Mouse (Mus musculus) lung, postnatal 0 days (tissue): ENCODE results near the gene Smim15. TPM values are rescaled to one million over a fixed set of nuclear protein-coding genes. Genes with fewer than 3 reads are reported as not detected.

ENCODE experiments used
- ATAC-seq: fragments of 200-750 bp; cut with Nextera tagmentation; 2 replicates; pipeline ENCODE4 v1.8.0; 2017; ENCODE audit warnings: moderate library complexity
- DNase-seq: peaks from one replicate; pipeline ENCODE4 v3.0.0-alpha.2; 2016; ENCODE audit warnings: low spot score
- H3K27ac ChIP-seq: fragments of 300-500 bp; sonication (generic); 2 replicates; pipeline ENCODE4 v1.5.1; 2014; ENCODE audit warnings: antibody characterized with exemption, mild to moderate bottlenecking, low read length, mixed read lengths
- H3K27me3 ChIP-seq: fragments of 300-500 bp; sonication (generic); replicated peaks from 2 replicates; pipeline ENCODE4 v1.6.1; 2014; ENCODE audit warnings: low read length, mixed read lengths; ENCODE audit not compliant: insufficient read depth
- H3K36me3 ChIP-seq: fragments of 300-500 bp; sonication (generic); 2 replicates; pipeline ENCODE4 v1.6.1; 2014; ENCODE audit warnings: low read length, mixed read lengths; ENCODE audit not compliant: insufficient read depth
- H3K4me1 ChIP-seq: fragments of 300-500 bp; sonication (generic); 2 replicates; pipeline ENCODE4 v1.6.1; 2014; ENCODE audit warnings: antibody characterized with exemption, low read depth, low read length, mixed read lengths; ENCODE audit not compliant: insufficient read depth
- H3K4me2 ChIP-seq: fragments of 300-500 bp; sonication (generic); replicated peaks from 2 replicates; pipeline ENCODE4 v1.6.1; 2014; ENCODE audit warnings: low read depth, mild to moderate bottlenecking, low read length, moderate library complexity, mixed read lengths
- H3K4me3 ChIP-seq: fragments of 300-500 bp; sonication (generic); 2 replicates; pipeline ENCODE4 v1.5.1; 2014; ENCODE audit warnings: low read depth, low read length
- H3K9ac ChIP-seq: fragments of 300-500 bp; sonication (generic); replicated peaks from 2 replicates; pipeline ENCODE4 v1.6.1; 2014; ENCODE audit warnings: low read depth, mild to moderate bottlenecking
- H3K9me3 ChIP-seq: fragments of 300-500 bp; sonication (generic); 2 replicates; pipeline ENCODE4 v1.6.1; 2016; ENCODE audit warnings: low read length, mixed read lengths
- CTCF ChIP-seq: IDR thresholded peaks from 2 replicates; pipeline ENCODE4 v1.5.1; 2016; ENCODE audit warnings: antibody characterized with exemption, mild to moderate bottlenecking
- EP300 ChIP-seq: IDR thresholded peaks from 2 replicates; pipeline ENCODE4 v1.6.1; 2016; ENCODE audit warnings: antibody characterized with exemption, mild to moderate bottlenecking, control low read depth
- WGBS: fragments of 180-500 bp; shearing (Covaris S2); extraction: QIAGEN DNeasy Blood & Tissue Kit; methylation state at CpG from one replicate; pipeline ENCODE4 v1.1.7; 2014; 5-methylcytosine and 5-hydroxymethylcytosine counted together
- polyA plus RNA-seq: library from polyadenylated mRNA; unstranded; fragments of >200 nt; fragmentation: Nextera tagmentation; extraction: Ambion mirVana; gene quantifications from 2 replicates; pipeline ENCODE4 v1.2.1, GENCODE M21; 2015

The Smim15 gene
- polyA plus RNA-seq, 1 experiment from 2014 or later, result 65.7 TPM

GRCm38 (mm10) chr13:108041358-108041757, 2.9 kb upstream of the Smim15 start:
- peak; percentile 23; the same call in 1 of the 2 replicates for ATAC-seq
- TF ChIP-seq CTCF (peak; percentile 79), EP300 (no peak)

DNA sequence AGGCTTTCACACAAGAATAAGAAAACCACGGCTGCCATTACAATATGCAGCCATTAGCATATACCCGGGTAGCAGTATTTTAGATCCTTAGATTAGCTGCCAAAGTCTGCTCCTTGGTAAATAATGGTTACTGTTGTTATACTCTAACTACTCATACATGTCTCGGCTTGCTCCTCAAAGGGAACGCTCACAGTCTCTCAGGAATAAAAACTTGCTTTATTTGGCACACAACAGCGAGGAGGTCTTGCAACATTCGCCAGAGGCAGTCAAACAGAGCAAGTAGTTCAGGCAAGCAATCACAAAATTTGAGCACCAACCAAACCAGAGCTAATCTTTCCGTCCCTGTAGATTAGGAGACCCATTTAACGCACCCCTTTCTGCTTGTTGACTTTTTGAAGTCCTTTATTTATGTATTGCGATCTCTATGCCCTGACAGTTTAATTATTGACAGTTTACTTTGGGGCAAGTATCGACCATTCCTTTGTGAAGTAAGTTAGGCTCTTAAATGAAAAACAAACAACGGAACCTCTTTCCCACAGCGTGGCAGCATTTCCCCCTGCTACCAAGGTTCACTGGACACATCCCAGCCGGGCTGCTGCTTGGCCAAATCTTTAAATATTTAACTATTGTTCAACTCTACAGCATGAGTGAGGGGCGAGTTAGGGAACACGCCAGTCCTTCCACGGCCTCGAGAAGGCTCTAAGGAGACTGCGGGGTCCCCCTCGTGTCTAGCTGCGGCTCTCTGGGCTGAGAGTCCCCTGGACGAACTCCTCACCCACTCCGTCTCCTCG, 620 bp upstream of the Smim15 start:
- H3K9me3 ChIP-seq, result no peaks in the 10 kb centered on the region
- peak overlapping the region; percentile 99 for H3K27ac ChIP-seq
- no peaks in the 10 kb centered on the region for H3K27me3 ChIP-seq
- peak; percentile 16 for TF ChIP-seq CTCF
- TF ChIP-seq EP300, result peak; percentile 35; the same call in 1 of the 2 replicates
- WGBS, result 2% methylated on average over 23 of the region's 23 CpGs
- peak overlapping the region; percentile 80 for H3K4me2 ChIP-seq
- H3K4me1 ChIP-seq, result peaks cover 17% of the 10 kb centered on the region; the same call in 1 of the 2 replicates
- no peaks in the 10 kb centered on the region for H3K36me3 ChIP-seq
- H3K9ac ChIP-seq, result peak overlapping the region; percentile 95
- peak; percentile 90 for DNase-seq
- peak; percentile 54 for ATAC-seq
- peak overlapping the region; percentile 97 for H3K4me3 ChIP-seq

More at GRCm38 (mm10) chr13:108041358-108041757, 2.9 kb upstream of the Smim15 start:
- peaks cover 17% of the 10 kb centered on the region; the same call in 1 of the 2 replicates for H3K4me1 ChIP-seq
- WGBS, result under 1% methylated on average over 7 of the region's 7 CpGs
- H3K27me3 ChIP-seq, result no peaks in the 10 kb centered on the region
- H3K4me2 ChIP-seq, result no peak overlapping the region
- H3K36me3 ChIP-seq, result no peaks in the 10 kb centered on the region
- DNase-seq, result peak; percentile 88
- H3K9ac ChIP-seq, result no peak overlapping the region
- H3K9me3 ChIP-seq, result no peaks in the 10 kb centered on the region
- no peak overlapping the region for H3K4me3 ChIP-seq
- no peak overlapping the region for H3K27ac ChIP-seq

DNA sequence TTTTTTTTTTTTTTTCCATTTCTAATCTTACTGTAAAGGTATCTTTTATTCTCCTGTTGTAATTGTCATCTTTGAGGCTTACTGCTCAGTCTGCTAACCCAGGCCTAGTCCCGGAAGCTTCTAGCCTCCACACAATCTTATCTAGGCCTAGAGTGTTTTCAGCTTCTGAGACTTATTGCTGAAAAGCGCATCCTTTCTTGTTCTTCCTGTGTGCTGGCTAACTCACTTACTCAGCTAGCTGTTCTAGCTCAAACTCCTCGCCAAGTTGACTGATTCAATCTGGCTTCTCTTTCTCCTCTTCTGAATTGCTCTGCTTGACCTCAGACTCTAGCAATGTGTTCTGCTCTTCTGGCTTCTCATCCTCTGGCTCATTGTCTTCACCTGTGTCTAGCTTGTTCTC, 1.4 kb downstream of the Smim15 start:
- Histone ChIP-seq H3K27ac (no peak overlapping the region), H3K4me2 (0 out of 2 replicates have a peak overlapping the region, but pooled peaks have one; percentile 8)
- WGBS, result 73% methylated on average over 3 of the region's 3 CpGs

DNA sequence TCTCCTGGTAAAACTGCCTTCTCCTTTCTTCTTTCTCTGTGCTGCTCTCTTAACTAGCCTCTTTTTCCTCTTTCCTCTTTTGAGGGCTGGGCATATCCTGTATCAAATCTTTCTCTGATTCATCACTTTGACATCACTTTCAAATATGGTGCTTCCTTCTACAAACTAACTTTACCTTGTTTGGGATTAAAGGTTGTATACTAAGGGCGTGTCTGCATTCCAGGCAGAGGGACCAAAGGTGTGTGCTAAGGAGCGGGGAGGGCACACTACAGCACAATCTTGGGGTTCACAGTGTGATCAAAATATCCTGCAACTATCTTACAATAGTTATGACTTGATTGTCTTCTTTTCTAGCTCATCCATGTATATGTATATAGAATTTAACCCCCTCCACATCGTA, 1.8 kb downstream of the Smim15 start:
- Histone ChIP-seq H3K4me1 (peaks cover 17% of the 10 kb centered on the region; the same call in 1 of the 2 replicates), H3K9me3 (no peaks in the 10 kb centered on the region), H3K27ac (no peak overlapping the region), H3K36me3 (no peaks in the 10 kb centered on the region), H3K9ac (no peak overlapping the region), H3K4me3 (no peak overlapping the region), H3K27me3 (no peaks in the 10 kb centered on the region), H3K4me2 (no peak overlapping the region)
- TF ChIP-seq CTCF (no peak), EP300 (no peak)
- WGBS, result 85% methylated on average over 3 of the region's 3 CpGs
- DNase-seq, result no peak
- no peak for ATAC-seq

More for the DNA sequence above, 1.4 kb downstream of the Smim15 start:
- Histone ChIP-seq H3K9me3 (no peaks in the 10 kb centered on the region), H3K4me1 (peaks cover 17% of the 10 kb centered on the region; the same call in 1 of the 2 replicates), H3K9ac (no peak overlapping the region), H3K36me3 (no peaks in the 10 kb centered on the region), H3K4me3 (no peak overlapping the region), H3K27me3 (no peaks in the 10 kb centered on the region)
- TF ChIP-seq CTCF (no peak), EP300 (no peak)
- DNase-seq (no peak), ATAC-seq (no peak)

DNA sequence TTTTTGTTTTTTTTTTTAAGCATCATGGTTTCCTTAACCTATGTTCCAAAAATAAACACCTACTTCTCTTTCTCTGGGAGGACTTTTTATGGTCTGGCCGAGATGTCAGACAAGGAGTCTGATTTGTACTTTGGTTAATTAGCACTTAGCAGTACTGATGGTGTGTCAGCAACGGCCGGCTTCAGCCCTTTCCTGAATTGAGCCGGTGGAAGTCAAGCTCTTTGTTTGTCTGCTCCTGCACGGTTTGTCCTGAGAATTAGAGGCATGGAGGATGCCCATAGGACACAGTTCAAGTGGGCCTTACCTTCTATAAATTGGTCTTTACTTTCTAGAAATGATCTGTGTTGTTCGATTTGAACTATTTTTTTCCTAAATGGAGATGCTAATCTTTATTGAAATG, 2.6 kb downstream of the Smim15 start:
- 82% methylated on average over 6 of the region's 6 CpGs for WGBS
- no peak overlapping the region for H3K27ac ChIP-seq
- TF ChIP-seq CTCF (no peak), EP300 (no peak)
- no peaks in the 10 kb centered on the region for H3K36me3 ChIP-seq
- DNase-seq (no peak), ATAC-seq (no peak)
- H3K4me1 ChIP-seq, result peaks cover 17% of the 10 kb centered on the region; the same call in 1 of the 2 replicates
- no peaks in the 10 kb centered on the region for H3K27me3 ChIP-seq
- H3K4me3 ChIP-seq, result no peak overlapping the region
- no peaks in the 10 kb centered on the region for H3K9me3 ChIP-seq
- H3K4me2 ChIP-seq, result no peak overlapping the region
- no peak overlapping the region for H3K9ac ChIP-seq

DNA sequence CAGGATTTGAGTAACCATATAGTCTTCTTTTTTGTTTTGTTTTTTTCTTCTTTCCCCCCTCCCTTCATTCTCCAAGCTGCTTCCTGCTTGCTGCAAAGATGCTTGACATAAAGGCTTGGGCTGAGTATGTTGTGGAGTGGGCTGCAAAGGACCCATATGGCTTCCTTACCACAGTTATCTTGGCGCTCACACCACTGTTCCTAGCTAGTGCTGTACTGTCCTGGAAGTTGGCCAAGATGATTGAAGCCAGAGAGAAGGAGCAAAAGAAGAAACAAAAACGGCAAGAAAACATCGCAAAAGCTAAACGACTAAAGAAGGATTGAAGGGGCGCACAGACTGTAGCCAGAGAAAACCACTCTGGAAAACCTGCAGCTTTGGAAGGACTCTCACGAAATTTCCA, 3.1 kb downstream of the Smim15 start:
- Histone ChIP-seq H3K36me3 (no peaks in the 10 kb centered on the region), H3K9ac (no peak overlapping the region), H3K4me1 (peaks cover 17% of the 10 kb centered on the region; the same call in 1 of the 2 replicates), H3K9me3 (no peaks in the 10 kb centered on the region), H3K27me3 (no peaks in the 10 kb centered on the region), H3K4me2 (no peak overlapping the region), H3K4me3 (no peak overlapping the region), H3K27ac (no peak overlapping the region)
- DNase-seq, result no peak
- WGBS, result 70% methylated on average over 6 of the region's 6 CpGs
- TF ChIP-seq EP300 (no peak), CTCF (no peak)
- no peak for ATAC-seq
